Mouse (Mus musculus): ENCODE results near the gene Fam120b.
A peak's percentile ranks its signal among the peaks of the same experiment; 100 is the strongest.
"Not testable (repeated sequence)": the region's sequence is repeated elsewhere in the genome, so short reads cannot be mapped to it uniquely, and the experiment has no call there.

Gene Fam120b

DNA sequence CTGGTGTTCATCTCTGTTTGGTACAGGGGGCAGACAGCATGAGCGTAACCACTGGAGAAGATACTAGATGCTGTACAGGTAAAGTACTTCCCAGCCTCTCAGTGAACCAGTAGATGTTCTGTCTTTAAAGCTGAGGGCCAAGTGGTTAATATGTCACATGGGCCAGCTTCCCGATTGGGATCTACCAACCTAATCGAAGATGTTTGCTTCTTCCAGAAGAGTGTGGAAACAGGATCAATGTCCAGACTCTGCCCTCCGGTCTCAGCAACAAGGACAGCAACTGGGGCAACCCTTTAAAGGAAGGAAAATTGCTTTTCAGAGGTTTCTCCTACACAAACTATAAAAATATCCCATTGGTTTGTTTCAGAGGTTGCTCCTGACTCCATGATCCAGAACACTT is 35.5 kb downstream of the Fam120b start:
- DNase-seq (ENCODE audit: low spot score), result no peak

DNA sequence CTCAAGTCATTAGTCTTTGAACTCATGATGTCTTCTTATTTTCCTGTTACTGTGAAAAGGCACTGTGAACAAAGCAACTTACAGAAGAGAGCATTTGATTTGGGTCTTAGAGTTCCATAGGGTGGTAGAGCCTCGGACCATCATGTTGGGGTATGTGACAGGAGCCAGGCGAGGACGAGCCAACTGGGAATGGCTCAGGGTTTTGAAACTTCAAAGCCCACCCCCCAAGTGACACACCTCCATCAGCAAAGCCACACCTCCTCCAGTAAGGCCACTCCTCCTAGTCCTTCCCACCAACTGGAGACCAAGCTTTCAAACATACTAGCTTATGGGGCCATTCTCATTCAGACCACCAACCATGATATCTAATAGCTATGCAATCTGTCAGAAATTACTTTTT is 36.0 kb downstream of the Fam120b start:
- no peak for DNase-seq (ENCODE audit: low spot score)

DNA sequence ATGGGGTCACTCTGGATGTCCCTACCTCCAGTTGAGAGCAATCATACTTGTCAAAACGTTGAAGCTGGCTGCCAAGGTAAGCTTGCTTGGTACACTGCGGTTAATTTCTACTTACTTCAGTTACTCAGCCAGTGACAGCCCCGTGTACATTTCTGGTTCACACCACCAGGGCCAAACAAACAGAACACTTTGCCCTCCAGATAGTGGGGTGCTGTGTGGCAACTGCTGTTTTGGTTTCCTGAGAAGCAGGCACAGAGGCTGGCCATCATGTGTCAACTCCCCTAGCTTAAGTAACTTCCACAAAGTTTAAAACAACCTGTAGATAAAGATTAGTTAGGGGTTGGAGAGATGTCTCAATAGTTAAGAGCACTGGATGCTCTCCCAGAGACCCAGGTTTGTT is 38.7 kb downstream of the Fam120b start:
- no peak for DNase-seq (ENCODE audit: low spot score)

DNA sequence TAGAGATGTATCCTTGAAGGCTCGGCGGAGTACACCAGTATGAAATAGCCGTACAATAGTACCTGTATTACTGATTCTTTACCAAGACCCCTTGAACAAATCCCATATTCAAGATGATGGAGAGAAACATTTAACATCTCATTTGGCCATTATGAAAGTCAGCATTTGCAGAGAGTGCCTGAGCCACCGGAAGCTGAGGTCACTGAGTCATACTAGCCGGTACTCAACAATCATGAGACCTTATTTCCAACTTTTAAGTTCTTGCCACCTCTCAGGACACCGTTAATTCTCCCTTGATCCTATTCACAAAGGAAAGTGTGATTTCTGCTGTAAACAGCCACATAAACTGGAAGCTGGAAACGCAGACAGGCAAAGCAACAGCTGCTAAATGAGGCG is 44.1 kb downstream of the Fam120b start:
- no peak for DNase-seq (ENCODE audit: low spot score)

DNA sequence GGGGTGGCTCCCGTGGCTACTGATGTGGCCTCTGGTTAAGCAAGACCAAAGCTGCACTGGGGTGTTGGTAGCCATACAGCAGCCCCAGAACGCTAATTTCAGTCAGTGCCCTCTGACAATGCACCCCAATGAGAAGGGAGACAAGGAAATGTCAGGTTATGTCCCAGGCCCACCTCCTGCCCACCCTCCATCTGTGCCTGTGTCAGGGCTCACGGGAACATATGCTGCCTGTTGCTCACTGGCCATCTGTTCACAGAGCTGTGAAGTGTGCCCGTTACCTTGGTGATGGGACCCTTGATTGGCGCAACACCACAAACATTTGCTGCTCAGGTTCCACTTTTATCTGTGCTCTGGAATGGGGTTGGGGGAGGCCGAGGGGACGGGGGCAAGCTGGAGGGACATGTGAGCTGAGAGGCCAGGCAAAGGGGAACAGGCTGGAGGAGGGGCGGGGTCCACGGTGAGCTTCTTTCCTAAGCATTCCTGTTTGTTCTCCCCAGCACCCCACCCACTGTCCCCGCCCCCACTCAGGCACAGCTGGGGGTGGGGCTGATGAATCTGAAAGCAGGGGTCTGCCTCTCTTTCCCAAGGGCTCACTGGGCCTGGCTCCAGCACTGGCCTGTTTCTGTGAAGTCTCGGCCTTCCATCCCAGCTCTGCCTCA is 44.6 kb downstream of the Fam120b start:
- DNase-seq (ENCODE audit: low spot score), result no peak

DNA sequence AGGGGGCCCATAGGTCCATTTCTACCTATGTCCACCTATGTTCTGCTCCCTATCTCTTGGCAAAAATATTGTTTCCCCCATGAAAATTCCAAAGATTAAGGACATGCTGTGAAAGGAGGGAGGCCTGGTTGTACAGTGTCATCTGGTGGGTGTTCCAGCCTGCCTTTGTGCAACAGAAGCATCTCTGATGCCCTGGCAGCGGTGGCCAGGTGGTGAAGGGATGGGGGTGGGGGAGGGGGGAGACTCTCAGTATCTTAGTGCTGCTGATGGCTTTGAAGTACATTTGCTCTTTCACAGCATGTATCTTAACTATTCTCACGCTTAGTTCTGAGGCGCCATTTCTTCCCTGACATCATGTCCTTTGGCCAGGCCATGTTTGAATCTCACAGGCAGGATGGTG is 49.4 kb downstream of the Fam120b start:
- DNase-seq (ENCODE audit: low spot score), result no peak

DNA sequence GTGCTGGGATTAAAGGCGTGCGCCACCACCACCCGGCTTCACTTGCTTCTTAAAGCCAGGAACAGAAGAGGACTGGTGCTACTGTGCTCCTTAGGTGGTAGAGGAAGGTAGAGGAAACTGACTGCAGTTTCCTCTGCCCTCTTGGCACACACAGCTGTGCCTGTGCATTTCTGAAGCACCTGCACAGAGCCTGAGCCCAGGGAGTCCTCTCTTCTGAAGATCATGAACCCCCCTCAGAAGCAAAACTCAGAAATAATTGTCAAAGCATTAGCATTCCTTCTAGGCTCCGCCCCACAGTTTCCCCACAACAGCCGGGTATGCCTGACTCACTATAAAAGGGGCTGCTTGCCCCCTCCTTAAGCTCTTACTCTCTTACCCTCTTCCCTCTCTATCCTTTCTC is 51.8 kb downstream of the Fam120b start:
- DNase-seq (ENCODE audit: low spot score), result no peak

DNA sequence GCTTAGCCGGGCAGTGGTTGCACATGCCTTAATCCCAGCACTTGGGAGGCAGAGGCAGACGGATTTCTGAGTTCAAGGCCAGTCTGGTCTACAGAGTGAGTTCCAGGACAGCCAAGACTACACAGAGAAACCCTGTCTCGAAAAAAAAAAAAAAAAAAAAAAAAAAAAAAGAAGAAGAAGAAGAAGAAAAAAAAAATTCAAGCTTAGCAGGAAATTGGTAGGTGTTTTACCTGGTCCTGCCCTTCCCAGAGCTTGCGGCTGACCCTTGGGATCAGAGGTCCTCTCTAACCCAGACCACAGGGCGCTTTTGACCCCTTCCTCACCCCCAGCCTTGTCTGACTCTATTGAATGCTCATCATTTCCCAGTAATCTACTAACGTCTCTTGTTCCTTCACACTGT is 53.1 kb downstream of the Fam120b start:
- DNase-seq (ENCODE audit: low spot score), result not testable (repeated sequence)

DNA sequence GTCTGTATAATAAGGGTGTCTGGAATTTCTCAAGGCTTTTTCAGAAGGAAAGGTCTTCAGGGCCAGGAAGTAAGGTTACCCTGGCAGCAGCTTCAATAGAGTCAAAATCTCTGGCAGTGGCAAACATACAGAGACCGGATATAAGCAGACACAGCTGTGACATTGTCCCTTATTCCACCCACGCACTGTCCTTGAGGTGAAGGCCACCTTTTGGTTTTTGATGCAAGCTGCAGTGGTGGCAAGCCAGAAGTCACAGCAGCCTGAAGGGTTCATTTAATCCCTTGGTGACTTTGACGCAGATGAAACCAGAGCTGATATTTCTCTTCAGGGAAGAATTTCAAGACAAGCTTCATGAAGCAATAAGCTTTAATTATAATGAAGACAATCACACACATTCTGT is 53.6 kb downstream of the Fam120b start:
- no peak for DNase-seq (ENCODE audit: low spot score)

DNA sequence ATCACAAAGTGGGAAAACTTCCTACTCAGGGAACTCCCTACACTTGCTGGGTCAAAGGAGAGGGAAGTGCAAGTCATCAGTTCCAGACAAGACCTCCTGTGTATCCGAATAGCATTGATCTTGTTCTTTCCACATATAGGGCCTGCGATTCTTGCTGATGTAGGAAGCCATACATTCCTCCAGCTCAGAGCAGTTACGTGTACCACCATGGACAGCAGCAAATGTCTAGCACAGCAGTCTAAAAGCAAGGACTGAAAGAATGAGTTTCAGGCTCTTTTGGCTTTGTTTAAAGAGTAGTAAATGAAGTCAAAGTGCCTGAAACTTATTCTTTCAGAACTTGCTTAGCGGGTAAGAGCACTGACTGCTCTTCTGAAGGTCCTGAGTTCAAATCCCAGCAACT is 59.2 kb downstream of the Fam120b start:
- no peak for DNase-seq (ENCODE audit: low spot score)

DNA sequence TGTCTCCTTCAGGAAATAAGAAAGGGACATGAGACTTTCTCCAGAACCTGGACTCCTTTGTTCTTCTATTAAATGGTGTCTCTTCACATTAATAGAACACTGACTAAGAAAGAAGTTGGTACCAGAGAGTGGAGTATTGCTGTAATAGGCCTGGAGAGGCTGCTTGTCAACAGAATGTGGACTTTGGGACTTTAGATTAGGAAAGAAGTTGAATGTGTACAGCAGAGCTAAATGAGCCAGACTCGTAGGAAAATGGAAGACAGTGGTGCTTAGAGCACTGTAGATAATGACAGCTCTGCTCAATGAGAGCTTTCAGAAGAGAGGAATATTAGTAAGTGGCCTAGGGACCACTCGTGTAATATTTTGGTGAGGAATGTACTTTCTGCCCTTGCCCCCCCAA is 60.6 kb downstream of the Fam120b start:
- no peak for DNase-seq (ENCODE audit: low spot score)

DNA sequence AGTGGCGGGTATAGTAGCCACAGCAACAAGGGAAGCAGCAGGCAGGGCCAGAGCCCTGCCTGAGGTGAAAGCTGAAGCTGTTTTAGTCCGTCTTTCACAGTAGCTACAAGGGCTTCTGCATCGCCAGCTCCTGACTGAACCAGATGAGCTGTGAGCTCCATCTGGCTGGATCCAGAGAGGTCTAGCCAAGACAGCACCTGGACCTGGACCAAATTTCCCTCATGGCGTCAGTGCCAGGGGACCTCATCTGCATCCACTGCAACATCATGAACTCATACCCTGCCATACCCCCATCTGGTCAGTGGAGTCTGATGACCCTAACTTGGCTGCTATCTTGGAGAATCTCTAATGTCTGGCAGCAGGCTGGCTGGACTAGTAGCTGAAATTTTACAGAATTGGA is 63.8 kb downstream of the Fam120b start:
- DNase-seq (ENCODE audit: low spot score), result no peak

DNA sequence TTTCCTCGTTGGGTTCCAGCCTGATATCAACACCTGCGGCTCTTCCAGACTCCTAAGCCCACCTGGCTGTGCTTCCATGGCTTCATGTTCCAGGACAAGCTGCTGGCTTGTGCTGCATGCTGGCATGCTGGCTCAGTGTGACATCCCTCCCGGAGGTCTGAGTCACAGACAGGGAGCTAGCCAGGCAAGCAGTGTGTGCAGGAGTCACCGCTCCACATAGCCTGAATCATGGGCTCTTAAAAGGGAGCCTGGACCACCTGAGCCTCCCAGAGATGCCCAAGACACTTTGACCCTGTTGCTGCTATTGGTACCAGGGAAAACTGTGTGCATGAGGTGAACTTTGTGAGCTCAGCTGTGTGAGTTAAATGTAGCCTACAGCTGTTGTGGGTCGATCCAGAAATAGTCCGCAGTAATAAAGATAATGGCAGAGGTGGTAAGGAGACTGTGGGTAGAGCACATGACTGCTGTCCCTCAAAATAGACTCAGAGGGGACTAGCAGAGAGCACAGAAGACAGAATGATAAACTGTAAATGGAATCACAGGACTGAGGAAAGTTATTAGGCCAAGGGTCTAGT is 66.0 kb downstream of the Fam120b start:
- DNase-seq (ENCODE audit: low spot score), result no peak

DNA sequence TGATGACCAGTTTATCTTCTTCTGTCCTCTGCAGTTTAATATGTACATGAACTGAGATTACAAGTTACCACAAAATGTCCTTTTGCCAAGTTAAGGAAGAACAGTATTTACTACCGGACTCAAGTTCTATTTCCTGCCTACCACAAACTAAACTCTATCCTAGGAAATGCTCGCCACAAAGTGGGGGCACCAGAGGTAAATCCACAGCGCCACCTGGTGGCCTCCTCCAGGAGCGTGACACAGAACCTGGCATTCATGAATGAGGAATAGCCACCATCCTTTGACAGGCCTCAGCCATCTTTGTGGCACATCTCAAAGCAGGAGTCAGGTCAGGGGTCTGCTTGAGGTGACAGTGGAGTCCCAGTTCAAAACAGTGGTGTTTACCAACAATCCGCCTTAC is 71.7 kb downstream of the Fam120b start:
- peak; percentile 51 for DNase-seq (ENCODE audit: low spot score)

DNA sequence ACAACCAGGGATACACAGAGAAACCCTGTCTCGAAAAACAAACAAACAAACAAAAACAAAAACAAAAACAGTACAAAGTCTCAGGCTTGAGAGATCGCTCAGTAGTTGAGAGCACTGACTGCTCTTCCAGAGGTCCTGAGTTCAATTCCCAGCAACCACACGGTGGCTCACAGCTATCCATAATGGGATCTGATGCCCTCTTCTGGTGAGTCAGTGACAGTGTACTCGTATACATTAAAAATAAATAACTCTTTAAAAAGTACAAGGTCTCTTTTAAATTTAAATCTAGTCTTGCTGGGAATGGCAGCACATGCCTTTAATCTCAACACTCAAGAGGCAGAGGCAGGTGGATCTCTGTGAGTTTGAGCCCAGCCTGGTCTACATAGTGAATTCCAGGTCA is 76.7 kb downstream of the Fam120b start:
- no peak for DNase-seq (ENCODE audit: low spot score)
